Mouse (Mus musculus) testis, adult 2 months (tissue): ENCODE data around the gene Fjx1.

Experiments
- CTCF ChIP-seq: fragments of 200-500 bp; IDR thresholded peaks from 2 replicates; pipeline ENCODE4 v1.5.1; 2012; ENCODE audit warnings: low read depth, mild to moderate bottlenecking, inconsistent platforms, low read length, moderate library complexity; ENCODE audit not compliant: control insufficient read depth, insufficient read depth, insufficient replicate concordance
- POLR2A ChIP-seq: fragments of 200-500 bp; IDR thresholded peaks from 2 replicates; pipeline ENCODE4 v1.6.1; 2012; ENCODE audit warnings: low read depth, mild to moderate bottlenecking, inconsistent platforms, low read length, moderate library complexity; ENCODE audit not compliant: control insufficient read depth

DNA sequence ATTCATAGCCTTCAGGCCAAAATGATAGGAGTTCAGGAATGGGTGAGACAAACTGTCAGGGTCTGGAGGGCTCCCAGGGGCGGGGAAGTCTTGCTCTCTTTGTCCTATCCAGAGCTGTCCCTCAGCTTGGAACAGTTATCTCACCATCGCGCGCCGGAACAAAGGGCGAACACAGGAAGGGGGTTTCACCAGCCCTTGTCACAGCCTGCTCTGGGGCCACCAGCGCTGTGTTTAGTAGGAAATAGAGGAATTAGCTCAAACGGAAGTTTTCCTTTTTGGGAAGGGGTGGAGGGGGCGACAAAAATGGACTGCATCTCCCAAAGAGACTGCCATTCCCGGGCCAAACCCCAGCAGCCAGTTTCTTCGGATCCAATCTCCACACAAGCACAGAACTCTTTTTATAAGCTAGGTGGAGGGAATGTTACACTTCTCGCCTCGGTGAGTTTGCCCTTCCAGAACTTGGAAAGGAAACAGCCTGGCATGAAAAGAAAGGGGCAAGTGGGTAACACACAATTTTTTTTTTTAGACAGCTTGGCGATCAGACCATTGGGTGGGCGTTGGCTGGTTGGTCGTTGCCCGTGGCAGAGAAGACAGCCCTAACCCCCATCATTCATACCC lies 2.6 kb downstream of the Fjx1 start:
- TF ChIP-seq CTCF, result no peak
- no peak for TF ChIP-seq POLR2A
